Mouse (Mus musculus) bone marrow, adult 2 months (tissue): ENCODE measurements around the gene Cfap77.

Experiments used
- CTCF ChIP-seq: fragments of 200-500 bp; IDR thresholded peaks from 2 replicates; pipeline ENCODE4 v1.5.1; 2011; ENCODE audit warnings: low read length, control low read depth; ENCODE audit not compliant: control insufficient read depth, insufficient read depth
- POLR2A ChIP-seq: fragments of 200-500 bp; IDR thresholded peaks from 2 replicates; pipeline ENCODE4 v1.6.1; 2011; ENCODE audit warnings: low read depth, mild to moderate bottlenecking, control low read depth, low read length, borderline replicate concordance; ENCODE audit not compliant: control insufficient read depth

DNA sequence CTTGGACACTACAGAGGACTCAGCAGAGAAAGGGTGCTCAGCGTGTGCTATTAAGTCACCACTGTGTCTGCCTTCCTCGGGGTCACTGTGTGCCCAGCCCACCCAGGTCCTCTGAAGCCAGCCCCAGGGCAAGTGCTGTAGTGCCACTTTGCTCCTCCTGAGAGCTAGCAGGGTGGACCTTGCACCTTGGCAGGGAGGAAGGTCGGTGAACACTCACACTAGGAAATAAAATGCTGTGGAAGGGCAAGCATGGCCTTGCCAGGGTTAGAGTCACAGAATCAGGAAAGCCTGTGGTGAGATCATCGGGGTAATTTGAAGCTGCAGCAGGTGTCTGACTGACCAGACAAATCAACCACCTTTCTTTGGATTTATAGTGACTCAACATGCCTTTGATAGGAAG lies 149.3 kb downstream of the Cfap77 start:
- TF ChIP-seq CTCF = no peak
- TF ChIP-seq POLR2A = no peak
